Mouse (Mus musculus) hindbrain, embryonic 13.5 days (tissue): ENCODE results near the gene D430041D05Rik. TPM values are rescaled to one million over a fixed set of nuclear protein-coding genes. Genes with fewer than 3 reads are reported as not detected.
A peak's percentile ranks its signal among the peaks of the same experiment; 100 is the strongest.

Source experiments
- ATAC-seq: fragments of 200-750 bp; cut with Nextera tagmentation; 2 replicates; pipeline ENCODE4 v1.8.0; 2017; ENCODE audit warnings: moderate TSS enrichment; ENCODE audit not compliant: low FRiP score
- H3K27ac ChIP-seq: fragments of 300-500 bp; sonication (generic); 2 replicates; pipeline ENCODE4 v1.5.1; 2015; ENCODE audit warnings: inconsistent platforms, mild to moderate bottlenecking, moderate library complexity
- H3K27me3 ChIP-seq: fragments of 300-500 bp; sonication (generic); 2 replicates; pipeline ENCODE4 v1.6.1; 2015; ENCODE audit warnings: mild to moderate bottlenecking, inconsistent platforms
- H3K36me3 ChIP-seq: fragments of 300-500 bp; sonication (generic); 2 replicates; pipeline ENCODE4 v1.6.1; 2015; ENCODE audit warnings: mild to moderate bottlenecking, inconsistent platforms
- H3K4me1 ChIP-seq: fragments of 300-500 bp; sonication (generic); replicated peaks from 2 replicates; pipeline ENCODE4 v1.6.1; 2015; ENCODE audit warnings: inconsistent platforms
- H3K4me2 ChIP-seq: fragments of 300-500 bp; sonication (generic); 2 replicates; pipeline ENCODE4 v1.6.1; 2015; ENCODE audit warnings: inconsistent platforms, mild to moderate bottlenecking, moderate library complexity
- H3K4me3 ChIP-seq: fragments of 300-500 bp; sonication (generic); 2 replicates; pipeline ENCODE4 v1.5.1; 2015; ENCODE audit warnings: mild to moderate bottlenecking, inconsistent platforms
- H3K9ac ChIP-seq: fragments of 300-500 bp; sonication (generic); 2 replicates; pipeline ENCODE4 v1.6.1; 2015; ENCODE audit warnings: mild to moderate bottlenecking, inconsistent platforms
- H3K9me3 ChIP-seq: fragments of 300-500 bp; sonication (generic); 2 replicates; pipeline ENCODE4 v1.6.1; 2016; ENCODE audit warnings: inconsistent platforms
- WGBS: fragments of 180-500 bp; shearing (Covaris S2); methylation state at CpG from one replicate; pipeline ENCODE4 v1.1.7; 2015; 5-methylcytosine and 5-hydroxymethylcytosine counted together
- polyA plus RNA-seq: library from polyadenylated mRNA; unstranded; fragments of >200 nt; fragmentation: Nextera tagmentation; extraction: Ambion mirVana; gene quantifications from 2 replicates; pipeline ENCODE4 v1.2.1, GENCODE M21; 2015

The D430041D05Rik gene
- polyA plus RNA-seq, 1 experiment from 2014 or later: 6.8 TPM

DNA sequence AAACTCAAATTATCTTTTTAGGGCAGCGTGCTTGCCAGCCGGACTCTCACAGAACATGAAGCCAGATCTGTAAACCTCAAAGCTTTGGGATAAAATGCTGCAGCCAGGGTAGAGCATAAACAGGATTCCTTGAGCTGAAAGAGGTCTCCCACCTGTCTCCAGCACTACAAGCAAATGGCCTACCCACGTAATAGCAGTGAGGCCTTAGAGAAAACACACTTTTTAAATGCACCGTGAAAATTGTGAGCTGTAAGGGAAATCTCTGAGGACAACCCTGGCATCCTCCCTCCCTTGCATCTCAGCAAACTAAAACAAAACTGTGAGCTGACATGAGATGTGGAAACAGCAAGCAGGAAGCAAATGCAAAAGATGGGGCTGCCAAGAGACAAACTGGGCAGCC, 253.0 kb downstream of the D430041D05Rik start:
- Histone ChIP-seq H3K36me3 (peaks cover 11% of the 10 kb centered on the region), H3K9me3 (no peaks in the 10 kb centered on the region), H3K4me3 (no peak overlapping the region), H3K9ac (no peak overlapping the region), H3K4me2 (no peak overlapping the region), H3K27me3 (no peaks in the 10 kb centered on the region), H3K27ac (no peak overlapping the region), H3K4me1 (no peaks in the 10 kb centered on the region)
- no peak for ATAC-seq
- 83% methylated on average over 4 of the region's 4 CpGs for WGBS

DNA sequence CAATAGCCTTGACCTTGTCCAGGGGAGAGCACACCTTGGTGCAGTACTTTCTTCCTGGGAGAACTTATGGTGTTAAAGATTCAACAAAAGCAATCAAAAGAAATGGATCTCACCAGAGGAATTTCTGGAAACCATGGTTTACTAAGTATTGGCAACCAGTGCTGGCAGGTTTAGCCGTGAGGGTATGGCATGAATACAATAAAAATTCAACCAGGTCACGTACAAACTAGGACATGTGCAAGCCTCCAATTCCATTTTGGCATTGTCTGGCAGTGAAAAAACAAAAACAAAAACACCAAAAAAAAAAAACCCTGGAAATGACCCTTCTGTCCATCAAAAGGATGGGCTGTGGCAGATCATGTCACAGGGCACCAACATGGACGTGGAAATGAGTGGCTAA, 256.9 kb downstream of the D430041D05Rik start:
- 85% methylated on average over 3 of the region's 3 CpGs for WGBS
- H3K4me2 ChIP-seq: no peak overlapping the region
- no peak overlapping the region for H3K4me3 ChIP-seq
- no peak for ATAC-seq
- H3K27ac ChIP-seq: no peak overlapping the region
- H3K36me3 ChIP-seq: peaks cover 34% of the 10 kb centered on the region
- H3K9ac ChIP-seq: no peak overlapping the region
- H3K9me3 ChIP-seq: no peaks in the 10 kb centered on the region
- no peaks in the 10 kb centered on the region for H3K4me1 ChIP-seq
- no peaks in the 10 kb centered on the region for H3K27me3 ChIP-seq

DNA sequence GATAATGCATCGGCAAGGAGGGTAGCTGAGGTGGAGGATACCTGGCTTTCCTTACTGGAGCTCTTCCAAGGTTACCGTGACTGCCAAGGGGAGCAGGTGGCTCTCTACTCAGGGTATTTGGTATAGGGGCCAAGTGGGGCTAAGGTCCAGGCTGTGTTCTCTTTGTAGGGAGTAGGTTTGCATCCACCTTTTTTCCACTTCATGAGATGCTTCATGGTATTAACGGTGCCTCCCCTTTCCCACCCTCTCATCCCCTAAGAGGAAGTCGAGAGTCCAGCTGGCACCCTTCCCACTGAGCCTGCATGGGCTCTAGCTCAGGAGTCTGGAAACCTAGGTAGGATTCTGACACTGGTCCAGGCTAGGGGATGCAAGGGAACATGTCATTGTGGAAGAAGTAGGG, 257.5 kb downstream of the D430041D05Rik start:
- no peak overlapping the region for H3K27ac ChIP-seq
- H3K27me3 ChIP-seq: no peaks in the 10 kb centered on the region
- ATAC-seq: no peak
- no peak overlapping the region for H3K4me2 ChIP-seq
- no peaks in the 10 kb centered on the region for H3K4me1 ChIP-seq
- no peaks in the 10 kb centered on the region for H3K9me3 ChIP-seq
- H3K4me3 ChIP-seq: no peak overlapping the region
- WGBS: 91% methylated on average over 4 of the region's 4 CpGs
- H3K36me3 ChIP-seq: peaks cover 39% of the 10 kb centered on the region
- H3K9ac ChIP-seq: no peak overlapping the region

DNA sequence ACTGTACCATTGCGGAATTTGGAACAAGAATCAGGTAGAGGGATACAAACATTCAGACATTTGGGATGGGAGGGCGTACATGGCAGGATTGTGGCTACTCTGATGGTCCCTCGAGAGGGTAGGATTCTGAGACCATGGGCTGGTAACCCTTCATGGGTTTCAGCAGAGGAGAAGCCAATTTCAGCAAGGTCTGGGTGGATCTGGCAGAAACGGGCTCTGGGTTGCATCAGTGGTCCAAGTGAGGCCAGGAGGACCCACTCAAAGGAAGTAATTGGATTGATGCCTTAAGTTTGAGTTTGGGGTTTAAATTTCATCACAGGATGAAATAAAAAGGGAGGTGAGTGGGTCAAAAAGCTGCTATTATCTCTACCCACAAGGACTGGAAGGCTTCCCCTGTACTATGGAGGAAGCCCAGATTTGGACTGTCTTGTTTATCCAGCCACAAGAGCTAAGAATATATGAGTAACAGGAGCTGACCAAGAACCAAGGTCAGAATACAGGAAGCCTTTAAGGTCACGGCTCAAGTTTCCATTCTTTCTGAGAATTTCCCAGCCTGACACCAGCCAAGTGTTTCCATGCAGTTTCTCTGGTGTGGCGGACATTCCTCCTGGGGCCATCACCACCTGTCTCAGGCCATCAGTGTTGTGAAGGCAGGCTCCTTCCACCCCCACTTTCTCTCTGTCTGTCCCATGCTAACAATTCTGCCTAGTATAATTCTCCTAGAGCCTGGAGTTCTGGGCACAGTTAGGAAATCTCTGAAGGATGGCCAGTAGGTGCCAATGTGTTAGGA, 260.0 kb downstream of the D430041D05Rik start:
- H3K9me3 ChIP-seq: no peaks in the 10 kb centered on the region
- no peak overlapping the region for H3K27ac ChIP-seq
- H3K4me2 ChIP-seq: no peak overlapping the region
- 87% methylated on average over 6 of the region's 6 CpGs for whole genome bisulfite sequencing
- ATAC-seq: no peak
- H3K27me3 ChIP-seq: no peaks in the 10 kb centered on the region
- H3K9ac ChIP-seq: no peak overlapping the region
- no peak overlapping the region for H3K4me3 ChIP-seq
- peaks cover 42% of the 10 kb centered on the region for H3K36me3 ChIP-seq
- no peaks in the 10 kb centered on the region for H3K4me1 ChIP-seq

DNA sequence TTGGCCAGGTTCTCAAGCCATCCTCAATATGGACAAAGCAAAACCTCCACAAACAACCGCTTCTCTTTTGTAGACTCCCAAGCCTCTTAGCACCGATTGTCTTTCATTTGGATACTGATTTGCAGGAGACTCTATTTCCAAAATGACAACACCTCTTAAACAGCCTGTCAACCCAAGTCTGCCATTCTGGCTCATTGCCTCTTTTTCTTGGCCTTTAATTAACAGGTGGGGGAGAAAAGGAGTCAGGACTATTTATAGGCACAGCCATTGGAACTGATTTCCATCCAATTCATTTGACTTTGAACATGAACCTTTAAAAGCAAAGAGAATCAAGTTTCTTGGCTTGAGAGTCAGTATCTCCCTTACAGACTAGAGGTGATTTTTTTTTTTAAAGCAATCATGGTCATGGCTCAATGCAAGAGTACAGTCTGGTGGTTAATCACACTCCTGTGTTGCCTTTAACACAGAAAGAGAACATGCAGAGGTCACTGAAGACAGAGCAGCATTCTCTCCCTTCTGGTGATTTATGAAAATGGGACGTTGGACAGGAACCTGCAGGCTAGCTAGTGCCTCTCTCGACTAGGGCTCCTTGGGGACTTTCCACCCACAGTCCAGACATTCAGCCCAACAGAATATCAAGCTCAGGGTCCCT, 262.8 kb downstream of the D430041D05Rik start:
- no peak overlapping the region for H3K4me2 ChIP-seq
- no peaks in the 10 kb centered on the region for H3K4me1 ChIP-seq
- ATAC-seq: no peak
- WGBS: 78% methylated on average over 4 of the region's 4 CpGs
- no peaks in the 10 kb centered on the region for H3K9me3 ChIP-seq
- no peak overlapping the region for H3K4me3 ChIP-seq
- no peaks in the 10 kb centered on the region for H3K27me3 ChIP-seq
- no peak overlapping the region for H3K9ac ChIP-seq
- peaks cover 36% of the 10 kb centered on the region for H3K36me3 ChIP-seq
- no peak overlapping the region for H3K27ac ChIP-seq

DNA sequence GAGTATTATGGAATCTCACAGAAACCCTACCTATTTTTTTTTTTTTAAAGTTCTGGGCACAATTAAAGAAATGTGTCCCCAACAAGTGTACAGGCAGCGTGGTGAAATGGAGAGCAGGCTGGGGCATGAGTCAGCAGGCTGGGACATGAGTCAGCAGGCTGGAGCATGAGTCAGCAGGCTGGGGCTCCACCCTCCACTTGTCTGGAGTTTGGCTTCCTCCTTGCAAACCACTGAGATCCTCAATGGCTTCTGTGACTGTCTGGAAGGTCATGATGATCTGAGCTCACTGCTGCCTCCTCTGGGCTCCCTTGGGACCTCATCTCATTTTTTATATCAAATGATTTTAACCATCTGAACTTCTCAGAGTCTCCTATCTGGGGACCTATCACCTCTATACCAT, 264.8 kb downstream of the D430041D05Rik start:
- Histone ChIP-seq H3K9me3 (no peaks in the 10 kb centered on the region), H3K9ac (no peak overlapping the region), H3K4me3 (no peak overlapping the region), H3K27me3 (no peaks in the 10 kb centered on the region), H3K27ac (no peak overlapping the region), H3K4me1 (no peaks in the 10 kb centered on the region), H3K36me3 (peaks cover 18% of the 10 kb centered on the region), H3K4me2 (no peak overlapping the region)
- WGBS: 70% methylated on average over 1 of the region's 1 CpGs
- ATAC-seq: no peak

DNA sequence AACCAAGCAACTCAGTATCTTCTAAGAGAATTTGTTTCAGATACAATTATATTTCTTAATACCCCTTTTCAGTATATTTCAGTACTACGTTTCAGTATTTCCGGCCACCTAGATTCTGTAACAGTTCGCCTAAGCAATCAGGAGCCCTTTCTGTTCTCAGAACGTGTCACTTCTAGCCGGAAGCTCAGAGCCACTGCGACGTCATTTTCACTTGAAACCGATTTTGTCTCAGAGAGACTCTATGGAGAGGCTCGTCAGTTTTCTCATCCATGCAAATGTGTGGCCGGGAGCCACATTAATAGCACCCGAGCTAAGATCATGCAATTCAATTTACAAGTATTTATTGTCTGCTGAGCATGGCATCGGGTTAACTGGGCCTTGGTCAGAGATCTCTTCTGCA, 266.8 kb downstream of the D430041D05Rik start:
- WGBS: 88% methylated on average over 12 of the region's 12 CpGs
- Histone ChIP-seq H3K4me3 (no peak overlapping the region), H3K4me1 (no peaks in the 10 kb centered on the region), H3K27ac (no peak overlapping the region), H3K9me3 (no peaks in the 10 kb centered on the region), H3K9ac (no peak overlapping the region), H3K4me2 (no peak overlapping the region), H3K36me3 (peaks cover 8% of the 10 kb centered on the region; the same call in 1 of the 2 replicates), H3K27me3 (no peaks in the 10 kb centered on the region)
- no peak for ATAC-seq

DNA sequence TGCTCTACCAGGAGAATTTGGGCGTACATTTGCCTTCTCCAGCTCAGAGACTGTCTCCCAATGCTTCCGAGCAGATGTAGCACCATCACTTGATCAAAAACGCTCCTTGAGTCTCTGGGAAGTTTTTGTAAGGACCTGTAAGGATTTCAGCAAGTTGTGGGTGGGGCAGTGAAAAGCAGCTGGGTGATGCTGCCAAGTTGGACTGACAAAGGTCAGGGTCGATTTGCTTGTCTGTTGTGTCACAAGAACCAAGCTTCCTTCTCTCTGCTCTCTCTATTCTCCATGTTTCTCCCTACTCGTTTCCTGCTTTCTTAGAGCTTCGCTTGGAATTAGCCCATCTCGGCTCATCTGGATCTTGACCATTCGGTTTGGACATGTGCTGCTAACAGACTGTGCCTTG, 268.7 kb downstream of the D430041D05Rik start:
- Histone ChIP-seq H3K9ac (no peak overlapping the region), H3K4me2 (no peak overlapping the region), H3K27me3 (no peaks in the 10 kb centered on the region), H3K36me3 (no peaks in the 10 kb centered on the region), H3K4me1 (no peaks in the 10 kb centered on the region), H3K4me3 (no peak overlapping the region), H3K9me3 (no peaks in the 10 kb centered on the region), H3K27ac (no peak overlapping the region)
- ATAC-seq: no peak
- WGBS: 92% methylated on average over 8 of the region's 8 CpGs

DNA sequence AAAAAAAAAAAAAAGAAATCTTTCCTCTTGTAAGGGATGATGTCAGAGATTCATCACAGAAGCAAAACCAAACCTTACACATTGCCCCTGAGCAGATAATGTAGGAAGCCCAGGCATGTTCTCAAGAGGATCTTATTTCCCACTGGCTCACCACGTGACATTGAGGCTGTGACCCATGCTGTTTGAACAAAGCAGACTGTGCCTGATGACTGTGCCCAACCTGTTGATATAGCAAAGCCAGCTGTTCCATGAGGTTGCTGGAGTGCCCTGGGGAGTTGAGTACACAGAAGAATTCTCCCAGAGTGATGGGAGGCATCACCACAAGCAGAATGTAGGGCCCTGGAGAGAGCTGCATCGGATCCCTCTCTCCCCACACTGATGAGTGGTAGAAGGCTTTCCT, 274.9 kb downstream of the D430041D05Rik start:
- H3K27me3 ChIP-seq: no peaks in the 10 kb centered on the region
- H3K4me2 ChIP-seq: no peak overlapping the region
- no peaks in the 10 kb centered on the region for H3K9me3 ChIP-seq
- H3K4me3 ChIP-seq: no peak overlapping the region
- no peaks in the 10 kb centered on the region for H3K36me3 ChIP-seq
- WGBS: 56% methylated on average over 2 of the region's 2 CpGs
- ATAC-seq: no peak
- H3K27ac ChIP-seq: no peak overlapping the region
- no peak overlapping the region for H3K9ac ChIP-seq
- no peaks in the 10 kb centered on the region for H3K4me1 ChIP-seq

DNA sequence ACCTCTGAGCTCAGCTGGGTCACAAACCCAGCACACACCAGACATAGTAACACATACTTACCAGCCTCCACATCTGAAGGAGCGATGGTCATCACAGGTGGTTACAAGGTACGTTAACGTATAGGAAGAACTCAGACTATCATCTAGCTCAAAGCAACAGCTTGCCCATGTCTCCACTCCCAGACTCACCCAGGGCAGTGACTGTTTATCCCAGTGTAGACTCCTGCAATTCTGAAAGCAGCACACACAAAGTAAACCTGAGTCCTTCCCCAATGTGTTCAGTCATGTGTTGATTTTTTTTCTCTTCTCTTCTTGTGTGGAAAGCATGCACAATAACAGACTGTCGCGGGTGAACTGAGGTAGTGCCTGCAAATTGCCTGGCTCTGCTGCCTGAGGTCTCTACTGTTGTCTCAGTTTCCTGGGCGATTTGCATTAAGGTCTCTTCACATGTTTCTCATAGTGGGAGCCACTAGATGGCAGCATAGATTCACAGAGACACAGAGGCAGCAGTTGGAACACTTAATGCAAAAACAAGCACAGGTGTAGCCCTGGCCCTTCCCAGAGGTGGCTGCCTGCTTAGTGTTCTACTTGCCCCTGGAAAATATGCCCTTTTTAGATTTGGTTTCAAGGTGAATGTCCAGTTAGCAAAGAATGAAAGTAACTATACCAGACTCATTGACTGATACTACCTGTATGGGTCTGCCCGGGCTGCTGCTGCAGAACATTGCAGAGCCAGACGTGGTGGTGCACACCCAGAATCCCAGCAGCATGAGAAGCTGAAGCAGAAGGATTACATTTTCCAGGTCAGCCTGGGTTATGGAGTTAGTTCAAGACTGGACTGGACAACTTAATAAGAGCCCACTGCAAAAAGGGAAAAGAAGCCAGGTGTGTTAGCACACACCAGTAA, 276.4 kb downstream of the D430041D05Rik start:
- Histone ChIP-seq H3K9me3 (no peaks in the 10 kb centered on the region), H3K4me1 (no peaks in the 10 kb centered on the region), H3K4me2 (no peak overlapping the region), H3K4me3 (no peak overlapping the region), H3K9ac (no peak overlapping the region), H3K27ac (no peak overlapping the region), H3K36me3 (no peaks in the 10 kb centered on the region), H3K27me3 (no peaks in the 10 kb centered on the region)
- WGBS: 50% methylated on average over 8 of the region's 8 CpGs
- ATAC-seq: peak; percentile 71

DNA sequence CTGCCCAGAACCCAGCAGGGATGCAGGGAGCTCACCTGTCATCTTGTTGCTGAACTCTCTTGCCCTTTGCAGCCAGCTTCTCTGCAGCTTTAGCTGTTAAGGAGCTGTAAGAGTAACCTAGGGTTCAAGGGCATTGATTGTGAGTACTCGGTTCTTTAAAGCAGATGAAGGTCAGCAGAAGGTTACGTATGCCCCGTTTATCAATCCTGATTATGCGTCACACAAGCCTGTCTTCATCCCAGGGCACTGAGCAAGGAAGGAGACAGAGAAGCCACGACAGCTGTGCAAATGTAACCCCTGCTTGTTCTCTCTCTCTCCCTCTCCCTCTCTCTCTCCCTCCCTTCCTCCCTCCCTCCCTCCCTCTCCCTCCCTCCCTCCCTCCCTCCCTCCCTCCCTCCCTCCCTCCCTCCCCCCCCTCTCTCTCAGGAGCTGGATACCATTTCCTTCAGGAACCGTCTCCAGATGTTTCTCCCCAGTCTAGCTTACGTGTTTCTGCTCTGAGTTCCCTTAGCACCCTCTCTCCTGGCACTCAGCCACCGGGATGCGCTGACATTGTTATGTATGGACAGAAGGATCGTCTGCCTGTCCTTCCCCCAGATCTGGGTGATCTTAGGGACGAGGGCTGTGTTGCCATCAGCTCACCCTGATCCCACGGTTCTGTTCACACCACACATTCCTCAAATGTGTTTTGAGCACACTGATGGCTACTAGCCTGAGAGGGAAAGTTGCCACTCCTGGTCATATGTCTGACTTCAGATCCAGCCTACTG, 277.6 kb downstream of the D430041D05Rik start:
- WGBS: 52% methylated on average over 10 of the region's 12 CpGs

More for the DNA sequence above, 277.6 kb downstream of the D430041D05Rik start:
- Histone ChIP-seq H3K27me3 (no peaks in the 10 kb centered on the region), H3K4me3 (no peak overlapping the region), H3K9me3 (no peaks in the 10 kb centered on the region), H3K4me2 (no peak overlapping the region), H3K36me3 (no peaks in the 10 kb centered on the region), H3K9ac (no peak overlapping the region), H3K4me1 (no peaks in the 10 kb centered on the region), H3K27ac (no peak overlapping the region)
- no peak for ATAC-seq
